ENCODE assay signal across 8 mouse cellular contexts in genomic region chr5:38219771-38220307, GRCm38 (mm10). TPM values are rescaled to one million over a fixed set of nuclear protein-coding genes. Genes with fewer than 3 reads are reported as not detected.
DNase-seq lines count a peak whose midpoint lies in the region; ATAC-seq and TF ChIP-seq lines count a peak whose summit lies in the region.

No protein-coding gene starts in this region.

- peak overlapping the region; percentile 79 for H3K4me2 ChIP-seq in hindbrain, embryonic 14.5 days (replicated peaks)

- peak overlapping the region; percentile 89 for H3K9ac ChIP-seq in hindbrain, embryonic 14.5 days

- DNase-seq in cerebellum, adult 2 months: no peak
- no peak for DNase-seq in cerebellum, postnatal 25 days
- DNase-seq in testis, postnatal 14 days (ENCODE audit: low spot score): no peak
- DNase-seq in hindbrain, embryonic 14.5 days (ENCODE audit: low spot score): no peak
- peak; percentile 6 for DNase-seq in lung, postnatal 14 days
- DNase-seq in right cerebral cortex, postnatal 4 days: peak; percentile 21
- DNase-seq in cerebellum, adult 11-12 months: no peak

- no peaks in the 10 kb centered on the region for H3K27me3 ChIP-seq in cerebellum, adult 2 months (ENCODE audit: control insufficient read depth, insufficient read depth, low read length)
- H3K27me3 ChIP-seq in testis, adult 2 months (ENCODE audit: control insufficient read depth, insufficient read depth, low read length): no peaks in the 10 kb centered on the region
- no peaks in the 10 kb centered on the region for H3K27me3 ChIP-seq in hindbrain, embryonic 14.5 days (ENCODE audit: control insufficient read depth, insufficient read depth, low read length)

- no peaks in the 10 kb centered on the region for H3K9me3 ChIP-seq in hindbrain, embryonic 14.5 days (ENCODE audit: control insufficient read depth, low read length)

- H3K4me3 ChIP-seq in cerebellum, adult 2 months (replicated peaks; ENCODE audit: insufficient read depth, low read depth, low read length): peak overlapping the region; percentile 57
- peak overlapping the region; percentile 100 for H3K4me3 ChIP-seq in testis, adult 2 months (ENCODE audit: control insufficient read depth, low read depth, low read length)
- peak overlapping the region; percentile 91 for H3K4me3 ChIP-seq in hindbrain, embryonic 14.5 days (replicated peaks; ENCODE audit: low read length)

- H3K36me3 ChIP-seq in testis, adult 2 months (ENCODE audit: control insufficient read depth, insufficient read depth, low read length): peaks cover 6% of the 10 kb centered on the region
- H3K36me3 ChIP-seq in hindbrain, embryonic 14.5 days (replicated peaks; ENCODE audit: control insufficient read depth, insufficient read depth): peaks cover 40% of the 10 kb centered on the region

- WGBS in cerebellum, adult 2 months: 1% methylated on average over 35 of the region's 35 CpGs
- 0% methylated on average over 33 of the region's 35 CpGs for WGBS in hindbrain, embryonic 14.5 days

- peaks cover 3% of the 10 kb centered on the region for H3K4me1 ChIP-seq in cerebellum, adult 2 months (ENCODE audit: control insufficient read depth, insufficient read depth, low read length)
- H3K4me1 ChIP-seq in testis, adult 2 months (ENCODE audit: control insufficient read depth, insufficient read depth, low read length): peaks cover 6% of the 10 kb centered on the region
- H3K4me1 ChIP-seq in hindbrain, embryonic 14.5 days (replicated peaks; ENCODE audit: control insufficient read depth, insufficient read depth, low read length): peaks cover 19% of the 10 kb centered on the region

- no peak for TF ChIP-seq POLR2A in cerebellum, adult 2 months (IDR thresholded peaks at IDR 0.05; ENCODE audit: borderline replicate concordance, insufficient read depth, low read length)
- TF ChIP-seq POLR2A in testis, adult 2 months (IDR thresholded peaks at IDR 0.05; ENCODE audit: control insufficient read depth, low read depth, low read length): no peak

- H3K27ac ChIP-seq in cerebellum, adult 2 months (ENCODE audit: insufficient read depth, low read length): peak overlapping the region; percentile 29; the same call in 1 of the 2 replicates
- peak overlapping the region; percentile 93 for H3K27ac ChIP-seq in testis, adult 2 months (ENCODE audit: control insufficient read depth, insufficient read depth, low read depth, low read length)
- H3K27ac ChIP-seq in hindbrain, embryonic 14.5 days: peak overlapping the region; percentile 86

- peak; percentile 83 for ATAC-seq in hindbrain, embryonic 14.5 days (ENCODE audit: low FRiP score)

- no peak for TF ChIP-seq CTCF in cerebellum, adult 2 months (IDR thresholded peaks at IDR 0.05; ENCODE audit: borderline replicate concordance, insufficient read depth, low read depth, low read length)
- no peak for TF ChIP-seq CTCF in testis, adult 2 months (IDR thresholded peaks at IDR 0.05; ENCODE audit: control insufficient read depth, insufficient read depth, insufficient replicate concordance, low read depth, low read length)

RNA-seq across cellular contexts. Expression of gene Zbtb49, which starts 0.4 kb away (rescaled TPM):
- 18.7 and 20.4 TPM in 2 replicates for polyA plus RNA-seq in cerebellum, adult 2 months (2012; rRNA removed)
- 23.5 and 24.5 TPM in 2 replicates for polyA plus RNA-seq in testis, adult 2 months (2012; rRNA removed)
- 17.8 TPM in 2 replicates for polyA plus RNA-seq in hindbrain, embryonic 14.5 days (2014; fragmentation: Nextera tagmentation; extraction: Ambion mirVana)

RNA-seq across cellular contexts. Expression of gene Lyar, which starts 0.4 kb away (rescaled TPM):
- 19.5 and 20.0 TPM in 2 replicates for polyA plus RNA-seq in cerebellum, adult 2 months (2012; rRNA removed)
- polyA plus RNA-seq in testis, adult 2 months (2012; rRNA removed): 313 and 361 TPM in 2 replicates
- 33.4 and 33.5 TPM in 2 replicates for polyA plus RNA-seq in hindbrain, embryonic 14.5 days (2014; fragmentation: Nextera tagmentation; extraction: Ambion mirVana)

RNA-seq across cellular contexts. Expression of gene Tmem128, which starts 40.1 kb away (rescaled TPM):
- 56.0 and 57.8 TPM in 2 replicates for polyA plus RNA-seq in cerebellum, adult 2 months (2012; rRNA removed)
- 52.2 and 62.5 TPM in 2 replicates for polyA plus RNA-seq in testis, adult 2 months (2012; rRNA removed)
- polyA plus RNA-seq in hindbrain, embryonic 14.5 days (2014; fragmentation: Nextera tagmentation; extraction: Ambion mirVana): 99.6 and 102 TPM in 2 replicates

RNA-seq across cellular contexts. Expression of gene Otop1, which starts 55.9 kb away (rescaled TPM):
- polyA plus RNA-seq in cerebellum, adult 2 months (2012; rRNA removed): 0.03 and 0.06 TPM in 2 replicates
- 0.40 and 0.67 TPM in 2 replicates for polyA plus RNA-seq in testis, adult 2 months (2012; rRNA removed)
- polyA plus RNA-seq in hindbrain, embryonic 14.5 days (2014; fragmentation: Nextera tagmentation; extraction: Ambion mirVana): not detected in 2 replicates

Comparison
In these comparisons a context has a peak if more than half of its experiments do, and no peak if none do; other contexts are left out.
1. DNase-seq: peak in lung, postnatal 14 days (single experiment) and right cerebral cortex, postnatal 4 days (single experiment); none in cerebellum, adult 2 months (0 of 2), cerebellum, postnatal 25 days (0 of 2), testis, postnatal 14 days (single experiment), hindbrain, embryonic 14.5 days (single experiment) and cerebellum, adult 11-12 months (single experiment).
2. H3K27ac ChIP-seq: peak in every context shown above with its lines; median percentile 93 in testis, adult 2 months; 86 in hindbrain, embryonic 14.5 days; 29 in cerebellum, adult 2 months.
3. Peak in every context shown above with its lines, with median percentiles within 50 percentile points of each other: H3K4me3 ChIP-seq.